Mouse (Mus musculus) kidney, postnatal 10 days (tissue): ENCODE data around the gene Lsm2.
"Not testable (repeated sequence)": the region's sequence is repeated elsewhere in the genome, so short reads cannot be mapped to it uniquely, and the experiment has no call there.

ENCODE experiments used
- DNase-seq: peaks from one replicate; pipeline ENCODE4 v3.0.0; 2021; ENCODE audit warnings: mixed read lengths

The Lsm2 gene

GRCm38 (mm10) chr17:34995192-34995591, 13.5 kb downstream of the Lsm2 start:
- not testable (repeated sequence) for DNase-seq

GRCm38 (mm10) chr17:34995927-34996326, 14.3 kb downstream of the Lsm2 start:
- not testable (repeated sequence) for DNase-seq

GRCm38 (mm10) chr17:34996411-34997141, 14.9 kb downstream of the Lsm2 start:
- DNase-seq = no peak

- DNase-seq = no peak
Observed at GRCm38 (mm10) chr17:34997142-34997483, 15.5 kb downstream of the Lsm2 start.

- DNase-seq = peak; percentile 10
Observed at GRCm38 (mm10) chr17:34998526-34999430, 17.1 kb downstream of the Lsm2 start.

- peak; percentile 26 for DNase-seq
Observed at GRCm38 (mm10) chr17:34999871-35000716, 18.4 kb downstream of the Lsm2 start.

GRCm38 (mm10) chr17:35000717-35001451, 19.2 kb downstream of the Lsm2 start, which contains the start of gene Vars:
TSS of gene Vars (plus strand) at chr17:35000987.
- DNase-seq = peak; percentile 92

- peak; percentile 47 for DNase-seq
Observed at GRCm38 (mm10) chr17:35001452-35002152, 19.9 kb downstream of the Lsm2 start.

GRCm38 (mm10) chr17:35002153-35002865, 20.6 kb downstream of the Lsm2 start:
- peak; percentile 6 for DNase-seq

GRCm38 (mm10) chr17:35003022-35003838, 21.6 kb downstream of the Lsm2 start:
- DNase-seq = no peak

- no peak for DNase-seq
Observed at GRCm38 (mm10) chr17:35004075-35004717, 22.5 kb downstream of the Lsm2 start.

- no peak for DNase-seq
Observed at GRCm38 (mm10) chr17:35005158-35005557, 23.5 kb downstream of the Lsm2 start.

GRCm38 (mm10) chr17:35005902-35006301, 24.2 kb downstream of the Lsm2 start:
- DNase-seq = not testable (repeated sequence)

GRCm38 (mm10) chr17:35007387-35007991, 25.8 kb downstream of the Lsm2 start:
- DNase-seq = no peak

- no peak for DNase-seq
Observed at GRCm38 (mm10) chr17:35009586-35009985, 27.9 kb downstream of the Lsm2 start.

- DNase-seq = no peak
Observed at GRCm38 (mm10) chr17:35011440-35011839, 29.8 kb downstream of the Lsm2 start.

GRCm38 (mm10) chr17:35012430-35012829, 30.8 kb downstream of the Lsm2 start:
- peak; percentile 5 for DNase-seq

GRCm38 (mm10) chr17:35013221-35013620, 31.6 kb downstream of the Lsm2 start:
- DNase-seq = peak; percentile 8

GRCm38 (mm10) chr17:35015296-35015695, 33.6 kb downstream of the Lsm2 start:
- DNase-seq = peak; percentile 9
